Mouse (Mus musculus) CH12.LX (cell line): Measurements from ENCODE around the gene Vps37d. TPM values are rescaled to one million over a fixed set of nuclear protein-coding genes. Genes with fewer than 3 reads are reported as not detected.

Experiments
- DNase-seq: peaks from one replicate; pipeline ENCODE4 v3.0.0-alpha.2; 2013; ENCODE audit errors: extremely low read depth
- H3K27ac ChIP-seq: 2 replicates; pipeline ENCODE4 v1.5.1; 2012; ENCODE audit warnings: low read depth, mild to moderate bottlenecking, control low read depth, moderate library complexity; ENCODE audit not compliant: insufficient read depth
- H3K27me3 ChIP-seq: replicated peaks from 2 replicates; pipeline ENCODE3; 2012; ENCODE audit warnings: inconsistent platforms
- H3K36me3 ChIP-seq, 2 experiments: replicated peaks in 1 of 2; 2 replicates each; pipeline versions ENCODE3 to v1.6.1; 2012; ENCODE audit warnings: inconsistent platforms in 1 of 2, low read length in 1 of 2, mild to moderate bottlenecking in 1 of 2, mixed read lengths in 1 of 2, moderate library complexity in 1 of 2; ENCODE audit not compliant: control insufficient read depth in 1 of 2, insufficient read depth in 1 of 2
- H3K4me1 ChIP-seq, 2 experiments: 2 replicates each; pipeline ENCODE4 v1.6.1; 2012; ENCODE audit warnings: inconsistent platforms in 1 of 2, moderate library complexity in 1 of 2; ENCODE audit not compliant: insufficient read depth in 2 of 2, control insufficient read depth in 1 of 2
- H3K4me2 ChIP-seq: 2 replicates; pipeline ENCODE4 v1.6.1; 2012; ENCODE audit warnings: low read depth, mild to moderate bottlenecking, control low read depth; ENCODE audit not compliant: poor library complexity, insufficient read depth, severe bottlenecking
- H3K4me3 ChIP-seq, 3 experiments: fragments of 150-350 bp in 1 of 3; sonication (generic) in 1 of 3; replicated peaks in 1 of 3; 2 replicates each; pipeline versions ENCODE3 to v1.5.1; 2011 to 2012; ENCODE audit warnings: low read depth in 2 of 3, low read length in 2 of 3, mild to moderate bottlenecking in 2 of 3, moderate library complexity in 2 of 3, control low read depth in 1 of 3, improper control_type of control experiment in 1 of 3, inconsistent platforms in 1 of 3, mixed read lengths in 1 of 3; ENCODE audit not compliant: poor library complexity in 1 of 3
- H3K79me2 ChIP-seq: replicated peaks from 2 replicates; pipeline ENCODE4 v1.6.1; 2012; ENCODE audit warnings: mild to moderate bottlenecking, moderate library complexity; ENCODE audit not compliant: control insufficient read depth, poor library complexity, insufficient read depth, severe bottlenecking; ENCODE audit errors: extremely low read depth
- H3K9ac ChIP-seq: 2 replicates; pipeline ENCODE4 v1.6.1; 2012; ENCODE audit warnings: low read depth, mild to moderate bottlenecking, control low read depth, moderate library complexity; ENCODE audit not compliant: insufficient read depth
- H3K9me3 ChIP-seq: replicated peaks from 2 replicates; pipeline ENCODE3; 2012; ENCODE audit warnings: low read length, inconsistent platforms, mixed read lengths
- BHLHE40 ChIP-seq: IDR thresholded peaks from 2 replicates; pipeline ENCODE4 v1.6.1; 2011; ENCODE audit warnings: mild to moderate bottlenecking, low read depth, low read length, improper control_type of control experiment
- CHD2 ChIP-seq: IDR thresholded peaks from 2 replicates; pipeline ENCODE4 v1.6.1; 2011; ENCODE audit warnings: low read length, improper control_type of control experiment
- E2F4 ChIP-seq: IDR thresholded peaks from 2 replicates; pipeline ENCODE4 v1.6.1; 2011; ENCODE audit warnings: low read depth, low read length, improper control_type of control experiment; ENCODE audit not compliant: insufficient replicate concordance
- ELF1 ChIP-seq: IDR thresholded peaks from 2 replicates; pipeline ENCODE4 v1.6.1; 2014; ENCODE audit warnings: low read depth, mild to moderate bottlenecking, inconsistent platforms, low read length, improper control_type of control experiment
- EP300 ChIP-seq: IDR thresholded peaks from 2 replicates; pipeline ENCODE4 v1.6.1; 2011; ENCODE audit warnings: low read length, improper control_type of control experiment
- ETS1 ChIP-seq: conservative IDR thresholded peaks from 2 replicates; pipeline ENCODE4 v1.6.1; 2012; ENCODE audit warnings: low read depth, mild to moderate bottlenecking, inconsistent platforms, low read length, improper control_type of control experiment, moderate library complexity
- GABPA ChIP-seq: IDR thresholded peaks from 2 replicates; pipeline ENCODE4 v1.6.1; 2012; ENCODE audit warnings: low read depth, low read length, improper control_type of control experiment, inconsistent platforms; ENCODE audit not compliant: insufficient replicate concordance
- IRF4 ChIP-seq: IDR thresholded peaks from 2 replicates; pipeline ENCODE4 v1.6.1; 2014; ENCODE audit warnings: low read depth, mild to moderate bottlenecking, inconsistent platforms, low read length, improper control_type of control experiment
- JUN ChIP-seq: IDR thresholded peaks from 2 replicates; pipeline ENCODE4 v1.6.1; 2011; ENCODE audit warnings: low read depth, mild to moderate bottlenecking, low read length, improper control_type of control experiment, moderate library complexity; ENCODE audit not compliant: insufficient read depth
- JUND ChIP-seq: conservative IDR thresholded peaks from 2 replicates; pipeline ENCODE4 v1.6.1; 2011; ENCODE audit warnings: low read depth, low read length, improper control_type of control experiment
- MAFK ChIP-seq: IDR thresholded peaks from 2 replicates; pipeline ENCODE4 v1.6.1; 2011; ENCODE audit warnings: low read length, improper control_type of control experiment; ENCODE audit not compliant: insufficient replicate concordance
- MAX ChIP-seq: IDR thresholded peaks from 2 replicates; pipeline ENCODE4 v1.6.1; 2011; ENCODE audit warnings: low read length, improper control_type of control experiment
- MXI1 ChIP-seq: IDR thresholded peaks from 2 replicates; pipeline ENCODE4 v1.6.1; 2011; ENCODE audit warnings: mild to moderate bottlenecking, low read depth, low read length, improper control_type of control experiment
- MYC ChIP-seq: IDR thresholded peaks from 2 replicates; pipeline ENCODE4 v1.6.1; 2011; ENCODE audit warnings: low read depth, mild to moderate bottlenecking, improper control_type of control experiment, low read length
- NRF1 ChIP-seq: IDR thresholded peaks from 2 replicates; pipeline ENCODE4 v1.6.1; 2014; ENCODE audit warnings: low read depth, mild to moderate bottlenecking, inconsistent platforms, low read length, improper control_type of control experiment, moderate library complexity
- PAX5 ChIP-seq: IDR thresholded peaks from 2 replicates; pipeline ENCODE4 v1.6.1; 2012; ENCODE audit warnings: low read length, inconsistent platforms, mixed read lengths
- POLR2A ChIP-seq: IDR thresholded peaks from 2 replicates; pipeline ENCODE4 v1.6.1; 2011; ENCODE audit warnings: low read depth, mild to moderate bottlenecking, improper control_type of control experiment, low read length
- POLR2AphosphoS2 ChIP-seq: IDR thresholded peaks from 2 replicates; pipeline ENCODE4 v1.6.1; 2011; ENCODE audit warnings: low read depth, low read length, improper control_type of control experiment
- RAD21 ChIP-seq: IDR thresholded peaks from 2 replicates; pipeline ENCODE4 v1.6.1; 2011; ENCODE audit warnings: low read depth, mild to moderate bottlenecking, low read length, improper control_type of control experiment, moderate library complexity
- RCOR1 ChIP-seq: conservative IDR thresholded peaks from 2 replicates; pipeline ENCODE4 v1.6.1; 2012; ENCODE audit warnings: low read depth, mild to moderate bottlenecking, inconsistent platforms, low read length, improper control_type of control experiment
- TBP ChIP-seq: conservative IDR thresholded peaks from 2 replicates; pipeline ENCODE4 v1.6.1; 2011; ENCODE audit warnings: low read depth, low read length, improper control_type of control experiment
- TCF12 ChIP-seq: IDR thresholded peaks from 2 replicates; pipeline ENCODE4 v1.6.1; 2014; ENCODE audit warnings: low read depth, mild to moderate bottlenecking, inconsistent platforms, low read length, improper control_type of control experiment
- USF1 ChIP-seq: IDR thresholded peaks from 2 replicates; pipeline ENCODE4 v1.6.1; 2014; ENCODE audit warnings: low read depth, mild to moderate bottlenecking, inconsistent platforms, low read length, improper control_type of control experiment
- USF2 ChIP-seq: conservative IDR thresholded peaks from 2 replicates; pipeline ENCODE4 v1.6.1; 2011; ENCODE audit warnings: low read depth, low read length, improper control_type of control experiment
- ZNF384 ChIP-seq: IDR thresholded peaks from 2 replicates; pipeline ENCODE4 v1.6.1; 2012; ENCODE audit warnings: low read depth, low read length, improper control_type of control experiment, inconsistent platforms
- dilution Hi-C: fragments of 300-500 bp; cut with MboI; formaldehyde crosslinking; loops from 2 replicates; pipeline ENCODE4 v1.14.3; 2020; ENCODE audit warnings: low sequenced_read_pairs; ENCODE audit not compliant: extremely low pct_unique_long_range_greater_than_20kb, extremely low pct_ligation_motif_present
- in situ Hi-C: fragments of 300-500 bp; cut with MboI; formaldehyde crosslinking; loops from 3 replicates; pipeline ENCODE4 v1.14.3; 2019; ENCODE audit warnings: low sequenced_read_pairs, low pct_ligation_motif_present, low pct_unique_long_range_greater_than_20kb, mixed read lengths
- polyA plus RNA-seq: library from polyadenylated mRNA; unstranded; fragments of >175 nt; gene quantifications from 2 replicates; pipeline ENCODE4 v1.2.1, GENCODE M21; 2012; ENCODE audit warnings: low read depth; ENCODE audit not compliant: insufficient read length
- total RNA-seq, 2 experiments: library from RNA; depleted of rRNA; stranded (reverse); fragments of 300-350 nt in 1 of 2; fragments of >200 nt in 1 of 2; gene quantifications; 2 replicates each; pipeline ENCODE4 v1.2.3; 2012 to 2014

The Vps37d gene
- total and polyA plus RNA-seq, 3 experiments = 0.40 to 0.64 (median 0.56) TPM

DNA sequence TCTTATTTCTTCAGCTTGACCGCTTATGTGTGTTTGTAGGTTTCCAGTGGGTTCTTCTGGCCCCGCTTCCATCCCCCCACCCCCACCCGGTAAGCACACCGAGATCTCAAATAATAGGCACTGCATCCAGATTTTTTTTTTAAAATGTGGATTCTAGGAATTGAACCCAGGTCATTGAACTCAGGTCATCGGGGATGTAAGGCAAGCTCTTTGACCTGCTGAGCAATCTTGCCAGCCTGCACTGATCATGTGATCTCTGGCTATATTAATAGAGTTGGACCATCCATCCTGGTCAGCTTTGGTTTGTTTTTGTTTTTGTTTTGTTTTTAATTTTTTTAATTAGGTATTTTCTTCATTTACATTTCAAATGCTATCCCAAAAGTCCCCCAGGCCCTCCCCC, 45.5 kb downstream of the Vps37d start:
- no peak overlapping the region for H3K27ac ChIP-seq
- H3K9me3 ChIP-seq = peaks cover 7% of the 10 kb centered on the region
- dilution Hi-C loops = no loop called here

DNA sequence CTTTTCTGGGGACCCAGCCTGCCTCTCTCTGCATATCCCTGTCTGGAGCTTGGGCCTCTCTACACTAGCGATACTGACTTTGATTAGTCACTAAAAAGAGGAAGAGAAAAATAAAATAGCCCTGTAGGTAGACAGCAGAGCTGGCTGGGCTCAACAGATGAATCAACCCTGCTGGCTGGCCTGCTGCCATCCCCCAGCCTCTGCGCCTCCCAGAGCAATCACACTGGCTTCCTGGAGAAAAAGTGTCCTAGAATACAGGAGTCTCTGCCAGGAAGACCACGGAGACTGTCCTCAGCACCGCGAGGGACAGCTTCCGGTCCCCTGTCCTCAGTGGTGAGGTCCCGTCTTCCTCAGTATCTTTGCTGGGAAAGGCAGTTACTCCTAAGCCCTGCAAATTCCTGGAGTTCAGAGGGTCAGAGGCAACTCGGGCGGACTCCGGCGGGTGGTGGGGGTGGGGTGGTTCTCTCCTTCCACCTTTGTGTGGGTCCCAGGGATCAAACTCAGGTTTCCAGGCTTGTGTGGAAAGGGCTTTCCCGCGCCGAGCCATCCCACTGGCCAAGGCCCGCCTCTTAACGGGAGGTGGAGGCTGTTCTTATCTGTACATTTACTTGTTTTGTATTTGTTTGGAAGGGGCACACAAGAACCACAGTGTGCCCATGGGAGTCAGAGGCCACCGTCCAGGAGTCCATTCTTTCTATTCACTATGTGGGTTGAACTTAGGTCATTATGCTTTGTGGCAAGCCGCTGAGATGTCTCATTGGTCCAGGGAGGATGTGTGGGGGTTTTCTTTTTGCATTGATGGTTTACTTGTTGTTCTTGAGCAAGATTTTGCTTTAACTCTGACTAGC, 48.8 kb downstream of the Vps37d start:
- Histone ChIP-seq H3K4me1 (peaks cover 7 to 18% of the 10 kb centered on the region in 2 experiments; a peak in 3 of 4 replicates), H3K27ac (no peak overlapping the region), H3K4me3 (no peak overlapping the region), H3K4me2 (no peak overlapping the region), H3K9me3 (peaks cover 2% of the 10 kb centered on the region), H3K27me3 (peaks cover 3% of the 10 kb centered on the region), H3K79me2 (no peaks in the 10 kb centered on the region), H3K9ac (no peak overlapping the region), H3K36me3 (peaks cover 0 to 3% of the 10 kb centered on the region in 2 experiments)
- dilution Hi-C loops (no loop called here), in situ Hi-C loops (no loop called here)
- TF ChIP-seq IRF4 (no peak), BHLHE40 (no peak), GABPA (no peak), NRF1 (no peak), JUN (no peak), USF2 (no peak), RAD21 (no peak), CHD2 (no peak), MXI1 (no peak)
- no peak for DNase-seq

More for the DNA sequence above, 45.5 kb downstream of the Vps37d start:
- Histone ChIP-seq H3K9ac (no peak overlapping the region), H3K36me3 (peaks cover 0 to 13% of the 10 kb centered on the region in 2 experiments), H3K4me1 (peaks cover 2 to 11% of the 10 kb centered on the region in 2 experiments; a peak in 2 of 4 replicates), H3K27me3 (no peaks in the 10 kb centered on the region), H3K4me3 (no peak overlapping the region), H3K4me2 (no peak overlapping the region), H3K79me2 (no peaks in the 10 kb centered on the region)
- no peak for DNase-seq
- TF ChIP-seq MAFK (no peak), ZNF384 (no peak), IRF4 (no peak), MYC (no peak), RCOR1 (no peak), PAX5 (no peak), ELF1 (no peak), RAD21 (no peak), JUND (no peak), TCF12 (no peak), POLR2A (no peak), CHD2 (no peak), POLR2AphosphoS2 (no peak), EP300 (no peak), E2F4 (no peak), USF1 (no peak), MAX (no peak), ETS1 (no peak), TBP (no peak)
- in situ Hi-C loops = no loop called here
